Mouse (Mus musculus): ENCODE measurements around the gene Hist1h4i. TPM values are rescaled to one million over a fixed set of nuclear protein-coding genes. Genes with fewer than 3 reads are reported as not detected.
A peak's percentile ranks its signal among the peaks of the same experiment; 100 is the strongest.
"Not testable (repeated sequence)": the region's sequence is repeated elsewhere in the genome, so short reads cannot be mapped to it uniquely, and the experiment has no call there.

The Hist1h4i gene
- polyA plus RNA-seq, 1 experiment from 2014 or later: 5.8 TPM

GRCm38 (mm10) chr13:22035267-22036148 lies 5.7 kb downstream of the Hist1h4i start, which contains the start of the genes Hist1h2ah and Hist1h2bk:
Gene Hist1h2ah, minus strand, starts transcription at chr13:22035568.
Gene Hist1h2bk, plus strand, starts transcription at chr13:22035870.
- H3K4me2 ChIP-seq (replicated peaks; ENCODE audit: low read depth): peak within 1 kb of the TSS; percentile 58
- whole genome bisulfite sequencing: under 1% methylated on average over 22 of the region's 69 CpGs
- ATAC-seq (ENCODE audit: low FRiP score, low TSS enrichment) (peak; percentile 97), DNase-seq (ENCODE audit: low spot score) (peak; percentile 81)
- H3K4me3 ChIP-seq (ENCODE audit: low read depth, low read length): peak within 1 kb of the TSS; percentile 43
- not testable (repeated sequence) for H3K9me3 ChIP-seq (ENCODE audit: control insufficient read depth, low read length); H3K36me3 ChIP-seq (ENCODE audit: control insufficient read depth, insufficient read depth, low read length); H3K4me1 ChIP-seq (replicated peaks; ENCODE audit: control insufficient read depth, insufficient read depth); H3K27me3 ChIP-seq (ENCODE audit: control insufficient read depth, insufficient read depth, low read length)
- H3K9ac ChIP-seq (ENCODE audit: low read length): peak within 1 kb of the TSS; percentile 43; the same call in 1 of the 2 replicates
- TF ChIP-seq CTCF (IDR thresholded peaks at IDR 0.05; ENCODE audit: low read depth): 0 out of 2 replicates have a peak, but pooled peaks have one; percentile 4
- H3K27ac ChIP-seq (replicated peaks): peak within 1 kb of the TSS; percentile 71

DNA sequence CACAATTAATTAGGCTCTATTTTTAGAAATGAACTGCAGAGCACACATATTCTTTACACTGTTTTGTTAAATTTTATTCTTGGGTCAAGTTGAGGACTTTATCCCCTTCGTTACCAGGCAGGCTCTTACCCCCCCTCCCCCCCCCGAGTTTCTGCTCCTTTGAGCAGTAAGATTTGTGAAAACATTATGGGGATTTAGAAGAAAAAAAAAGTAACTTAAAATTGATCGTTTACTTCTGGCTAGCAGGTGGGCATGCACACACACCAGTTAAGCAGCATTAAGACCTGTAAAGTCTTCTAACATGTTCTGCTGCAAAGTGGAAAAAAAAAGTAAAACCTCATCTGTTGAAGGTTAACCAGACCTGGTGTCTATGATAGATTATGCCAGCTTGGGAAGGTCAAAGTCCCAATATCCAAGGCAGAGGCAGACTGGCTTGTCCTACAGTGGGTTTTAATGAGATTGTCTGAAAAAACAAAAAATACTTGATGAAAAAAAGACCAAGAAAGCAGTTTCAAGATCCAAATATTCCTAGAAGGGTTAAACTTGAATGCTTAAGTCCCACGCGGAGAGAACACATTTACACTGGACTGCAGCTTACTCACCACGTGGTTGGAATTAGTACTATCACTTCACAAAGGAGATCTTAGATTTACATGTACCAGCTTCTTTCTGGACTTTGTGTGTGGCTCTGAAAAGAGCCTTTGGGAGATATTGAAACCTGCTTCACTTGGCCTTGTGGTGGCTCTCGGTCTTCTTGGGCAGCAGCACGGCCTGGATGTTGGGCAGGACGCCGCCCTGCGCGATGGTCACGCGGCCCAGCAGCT lies 6.5 kb downstream of the Hist1h4i start:
- TF ChIP-seq CTCF (IDR thresholded peaks at IDR 0.05; ENCODE audit: low read depth) (no peak), EP300 (optimal IDR thresholded peaks at IDR 0.05) (no peak)
- Histone ChIP-seq H3K4me3 (ENCODE audit: low read depth, low read length) (peak overlapping the region; percentile 29), H3K27ac (replicated peaks) (peak overlapping the region; percentile 25; the same call in 1 of the 2 replicates), H3K9ac (ENCODE audit: low read length) (peak overlapping the region; percentile 43; the same call in 1 of the 2 replicates), H3K9me3 (ENCODE audit: control insufficient read depth, low read length) (no peaks in the 10 kb centered on the region), H3K4me1 (replicated peaks; ENCODE audit: control insufficient read depth, insufficient read depth) (no peaks in the 10 kb centered on the region), H3K36me3 (ENCODE audit: control insufficient read depth, insufficient read depth, low read length) (no peaks in the 10 kb centered on the region), H3K4me2 (replicated peaks; ENCODE audit: low read depth) (peak overlapping the region; percentile 58), H3K27me3 (ENCODE audit: control insufficient read depth, insufficient read depth, low read length) (no peaks in the 10 kb centered on the region)
- WGBS: 2% methylated on average over 9 of the region's 14 CpGs
- DNase-seq (ENCODE audit: low spot score): peak; percentile 36
- peak; percentile 1; the same call in 1 of the 2 replicates for ATAC-seq (ENCODE audit: low FRiP score, low TSS enrichment)

DNA sequence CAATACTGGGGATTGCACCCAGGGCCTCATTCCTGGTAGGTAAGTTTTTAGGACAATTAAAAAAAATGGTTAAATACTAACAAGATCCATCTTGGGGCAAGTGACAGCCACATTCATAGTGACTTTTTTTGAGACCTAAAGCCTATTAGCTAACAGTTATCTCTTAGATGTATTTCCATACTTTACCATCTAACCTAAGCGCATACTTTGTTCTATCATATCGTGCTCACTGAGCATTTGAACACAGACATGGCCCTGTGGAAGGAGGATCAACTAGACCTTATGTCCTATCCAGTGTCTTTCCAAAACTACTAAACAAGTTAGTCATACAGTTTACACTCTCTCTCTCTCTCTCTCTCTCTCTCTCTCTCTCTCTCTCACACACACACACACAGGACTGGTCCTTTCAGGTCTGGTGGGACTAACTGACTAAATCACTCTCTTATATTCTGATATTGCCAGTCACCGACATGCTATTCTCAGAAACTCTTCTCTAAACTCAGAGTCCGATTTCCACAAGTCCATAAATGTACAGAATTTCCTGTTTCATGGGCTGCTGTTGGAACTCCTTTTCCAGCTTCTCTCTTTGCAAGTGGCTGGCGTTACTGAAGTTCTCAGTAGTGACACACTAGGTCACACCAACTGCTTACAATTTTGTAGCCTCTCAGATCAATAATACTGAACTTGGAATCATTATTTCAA lies 7.3 kb downstream of the Hist1h4i start:
- H3K27me3 ChIP-seq (ENCODE audit: control insufficient read depth, insufficient read depth, low read length): no peaks in the 10 kb centered on the region
- H3K36me3 ChIP-seq (ENCODE audit: control insufficient read depth, insufficient read depth, low read length): no peaks in the 10 kb centered on the region
- TF ChIP-seq EP300 (optimal IDR thresholded peaks at IDR 0.05) (no peak), CTCF (IDR thresholded peaks at IDR 0.05; ENCODE audit: low read depth) (no peak)
- no peaks in the 10 kb centered on the region for H3K9me3 ChIP-seq (ENCODE audit: control insufficient read depth, low read length)
- H3K9ac ChIP-seq (ENCODE audit: low read length): no peak overlapping the region
- H3K4me2 ChIP-seq (replicated peaks; ENCODE audit: low read depth): no peak overlapping the region
- WGBS: 39% methylated on average over 5 of the region's 5 CpGs
- no peak overlapping the region for H3K27ac ChIP-seq (replicated peaks)
- no peak for ATAC-seq (ENCODE audit: low FRiP score, low TSS enrichment)
- H3K4me3 ChIP-seq (ENCODE audit: low read depth, low read length): no peak overlapping the region
- H3K4me1 ChIP-seq (replicated peaks; ENCODE audit: control insufficient read depth, insufficient read depth): no peaks in the 10 kb centered on the region
- no peak for DNase-seq (ENCODE audit: low spot score)

- no peak for TF ChIP-seq EP300 (optimal IDR thresholded peaks at IDR 0.05)
- TF ChIP-seq CTCF (IDR thresholded peaks at IDR 0.05; ENCODE audit: low read depth): peak; percentile 66
- Histone ChIP-seq H3K27me3 (ENCODE audit: control insufficient read depth, insufficient read depth, low read length) (no peaks in the 10 kb centered on the region), H3K4me2 (replicated peaks; ENCODE audit: low read depth) (no peak overlapping the region), H3K4me3 (ENCODE audit: low read depth, low read length) (no peak overlapping the region), H3K27ac (replicated peaks) (no peak overlapping the region), H3K4me1 (replicated peaks; ENCODE audit: control insufficient read depth, insufficient read depth) (no peaks in the 10 kb centered on the region), H3K9me3 (ENCODE audit: control insufficient read depth, low read length) (no peaks in the 10 kb centered on the region), H3K9ac (ENCODE audit: low read length) (no peak overlapping the region), H3K36me3 (ENCODE audit: control insufficient read depth, insufficient read depth, low read length) (no peaks in the 10 kb centered on the region)
- DNase-seq (ENCODE audit: low spot score) (no peak), ATAC-seq (ENCODE audit: low FRiP score, low TSS enrichment) (no peak)
- 6% methylated on average over 4 of the region's 4 CpGs for WGBS
Measured at GRCm38 (mm10) chr13:22030493-22030892, 10.7 kb downstream of the Hist1h4i start.

- Histone ChIP-seq H3K4me1 (replicated peaks; ENCODE audit: control insufficient read depth, insufficient read depth) (no peaks in the 10 kb centered on the region), H3K9me3 (ENCODE audit: control insufficient read depth, low read length) (no peaks in the 10 kb centered on the region), H3K9ac (ENCODE audit: low read length) (no peak overlapping the region), H3K4me2 (replicated peaks; ENCODE audit: low read depth) (no peak overlapping the region), H3K4me3 (ENCODE audit: low read depth, low read length) (no peak overlapping the region), H3K27me3 (ENCODE audit: control insufficient read depth, insufficient read depth, low read length) (no peaks in the 10 kb centered on the region), H3K36me3 (ENCODE audit: control insufficient read depth, insufficient read depth, low read length) (no peaks in the 10 kb centered on the region), H3K27ac (replicated peaks) (no peak overlapping the region)
- DNase-seq (ENCODE audit: low spot score) (no peak), ATAC-seq (ENCODE audit: low FRiP score, low TSS enrichment) (no peak)
- TF ChIP-seq CTCF (IDR thresholded peaks at IDR 0.05; ENCODE audit: low read depth) (no peak), EP300 (optimal IDR thresholded peaks at IDR 0.05) (no peak)
- WGBS: 41% methylated on average over 8 of the region's 8 CpGs
Measured at GRCm38 (mm10) chr13:22029928-22030327, 11.2 kb downstream of the Hist1h4i start.
